Mouse (Mus musculus) gastrocnemius, postnatal 4 days (tissue): ENCODE results near the gene Dpf1. TPM values are rescaled to one million over a fixed set of nuclear protein-coding genes. Genes with fewer than 3 reads are reported as not detected.

Experiments
- DNase-seq, 2 experiments: peaks; one replicate each; pipeline ENCODE4 v3.0.0; 2021 to 2022; ENCODE audit warnings: low spot score in 2 of 2, mixed read lengths in 2 of 2
- long read RNA-seq, 2 experiments: library from polyadenylated mRNA; stranded (forward); transcript quantifications; one replicate each; pipeline ENCODE4 v2.0.0; 2021
- total RNA-seq, 2 experiments: library from RNA; stranded (reverse); gene quantifications; 2 replicates each; pipeline ENCODE4 v1.2.3; 2021

Dpf1 gene
- total RNA-seq: 1 to 10 TPM; 4.3 TPM
- long read RNA-seq, experiment 1, partial matches to known transcripts: 0 of 2 reads
- long read RNA-seq, experiment 1, other reads (novel, unspliced or antisense): 1 of 2 reads
- long read RNA-seq, experiment 2, partial matches to known transcripts: 1 of 4 reads
- long read RNA-seq, experiment 2, other reads (novel, unspliced or antisense): 2 of 4 reads

GRCm38 (mm10) chr7:29303738-29304462 is at the start of gene Dpf1:
Gene Dpf1 (plus strand): TSS chr7:29303951.
- peak; percentile 64 to 80 for DNase-seq

DNA sequence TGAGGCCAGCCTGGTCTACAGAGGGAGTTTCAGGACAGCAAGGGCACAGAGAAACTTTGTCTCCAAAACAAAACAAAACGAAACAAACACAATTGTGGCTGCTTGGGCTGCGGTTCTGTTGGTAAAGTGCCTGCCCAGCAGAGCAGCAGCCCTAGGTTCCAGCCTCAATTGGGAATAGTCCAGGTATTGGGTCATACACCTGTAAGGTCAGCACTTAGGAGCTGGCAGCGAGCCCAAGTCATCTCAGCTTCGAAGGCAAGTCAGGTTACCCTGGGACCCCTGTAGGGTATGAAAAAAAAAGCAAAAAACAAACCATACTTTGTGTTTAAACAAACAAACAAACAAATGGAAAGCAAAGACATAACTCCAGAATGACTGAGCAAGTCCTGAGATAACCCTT is 47.9 kb upstream of the Dpf1 start:
- no peak for DNase-seq

DNA sequence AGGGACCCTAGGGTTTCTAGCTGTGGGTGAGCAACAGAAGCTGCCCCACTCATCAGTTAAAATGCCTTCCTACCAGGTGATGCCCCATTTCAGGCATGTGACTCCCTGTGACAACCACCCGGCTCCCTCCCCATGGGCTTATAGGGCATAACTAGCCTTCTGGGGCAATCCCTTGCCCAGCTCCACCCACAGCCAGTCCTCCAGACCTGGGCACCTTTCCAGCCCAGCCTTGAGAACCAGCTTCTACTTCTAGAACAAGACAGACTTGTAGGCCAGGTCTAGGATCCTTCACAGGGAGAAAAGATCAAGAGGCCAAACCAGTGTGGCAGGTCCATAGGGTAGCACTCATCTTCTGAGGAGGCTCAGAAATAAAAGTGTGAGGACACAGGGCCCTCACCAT is 46.4 kb upstream of the Dpf1 start:
- no peak for DNase-seq

GRCm38 (mm10) chr7:29259781-29260730 is 43.7 kb upstream of the Dpf1 start:
- DNase-seq: no peak

- no peak for DNase-seq
These were observed 41.6 kb upstream of the Dpf1 start for GRCm38 (mm10) chr7:29262151-29262550.

DNA sequence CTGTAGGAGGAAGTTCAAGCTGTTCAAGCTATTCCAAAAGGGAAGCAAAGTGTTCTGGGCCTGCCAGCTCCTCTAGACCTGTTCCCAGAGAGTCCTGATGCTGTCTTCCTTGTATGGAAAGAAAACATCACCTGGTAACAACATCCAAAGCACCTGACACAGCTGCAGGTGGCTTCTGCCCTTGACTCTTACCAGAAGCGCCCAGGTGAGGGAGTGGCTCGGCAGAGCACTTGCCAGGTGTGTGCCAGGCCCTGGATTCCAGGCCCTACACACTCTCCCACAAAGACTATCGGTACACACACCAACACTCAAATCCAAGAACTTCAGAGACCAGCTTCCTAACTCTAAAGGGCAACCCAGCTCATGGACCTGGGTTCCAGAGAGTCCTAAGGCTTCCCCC is 39.9 kb upstream of the Dpf1 start:
- no peak for DNase-seq

DNA sequence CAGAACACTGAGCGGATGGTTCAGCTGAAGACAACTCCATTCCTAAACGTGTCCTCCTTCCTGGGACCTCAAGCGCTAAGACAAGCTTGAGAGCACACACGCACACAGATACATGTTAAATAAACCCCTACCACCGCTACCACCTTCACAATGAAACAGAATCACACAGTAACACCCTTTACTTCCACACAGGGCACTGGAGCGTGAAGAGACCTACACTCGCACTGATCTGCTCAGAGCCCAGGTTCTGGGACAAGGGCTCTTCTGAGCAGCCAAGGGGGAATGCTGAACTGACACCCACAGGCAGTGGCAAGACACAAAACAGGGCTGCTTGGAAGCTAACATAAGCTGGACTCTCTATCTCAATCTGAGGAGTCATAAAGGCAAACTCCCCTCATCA is 38.1 kb upstream of the Dpf1 start:
- no peak for DNase-seq

GRCm38 (mm10) chr7:29266931-29267330 is 36.8 kb upstream of the Dpf1 start:
- DNase-seq: no peak

- DNase-seq: no peak
These were observed 33.3 kb upstream of the Dpf1 start for GRCm38 (mm10) chr7:29270445-29270844.

GRCm38 (mm10) chr7:29271687-29272465 is 31.9 kb upstream of the Dpf1 start:
- no peak for DNase-seq

DNA sequence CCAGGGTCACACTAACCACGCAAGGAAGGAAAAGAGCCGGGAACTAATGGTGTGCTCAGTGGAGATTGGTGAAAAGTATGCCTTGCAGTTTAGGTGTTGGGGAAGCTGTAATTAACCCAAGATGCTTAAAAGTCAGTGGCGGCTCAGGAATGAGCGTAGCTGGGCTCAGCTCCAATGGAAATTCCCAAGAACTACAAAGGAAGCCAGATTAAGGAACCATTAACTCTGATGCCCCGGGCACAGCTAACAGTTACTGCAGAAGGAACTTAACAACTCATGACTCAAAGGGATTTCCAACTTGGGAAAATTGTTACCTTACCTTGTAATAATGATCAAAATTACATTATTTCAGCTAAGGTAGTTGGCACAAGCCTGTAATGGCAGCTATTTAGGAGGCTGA is 27.0 kb upstream of the Dpf1 start:
- DNase-seq: no peak

- DNase-seq: no peak
These were observed 26.2 kb upstream of the Dpf1 start for GRCm38 (mm10) chr7:29277510-29277909.

- no peak for DNase-seq
These were observed 24.5 kb upstream of the Dpf1 start for GRCm38 (mm10) chr7:29279261-29279660.

GRCm38 (mm10) chr7:29279924-29280323 is 23.8 kb upstream of the Dpf1 start:
- DNase-seq: no peak

DNA sequence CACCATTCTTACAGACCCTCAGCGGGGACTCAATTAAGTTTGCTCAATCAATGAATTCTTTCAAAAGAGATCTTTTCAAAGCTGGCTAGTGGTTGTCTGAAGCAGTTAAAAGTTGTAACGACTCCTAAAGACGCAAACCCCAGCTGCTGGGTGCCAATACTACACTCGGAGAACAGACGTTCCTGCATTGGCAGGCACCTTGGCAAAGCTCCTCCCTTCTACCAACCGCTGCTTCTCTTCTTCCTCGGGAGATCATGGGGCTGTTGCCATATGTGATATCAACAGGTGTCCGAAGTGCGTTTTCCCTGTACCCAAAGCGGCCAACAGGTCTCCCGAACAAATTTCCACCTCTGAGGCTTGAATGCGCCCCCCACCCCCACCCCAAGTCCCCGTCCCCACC is 22.9 kb upstream of the Dpf1 start:
- DNase-seq: no peak

DNA sequence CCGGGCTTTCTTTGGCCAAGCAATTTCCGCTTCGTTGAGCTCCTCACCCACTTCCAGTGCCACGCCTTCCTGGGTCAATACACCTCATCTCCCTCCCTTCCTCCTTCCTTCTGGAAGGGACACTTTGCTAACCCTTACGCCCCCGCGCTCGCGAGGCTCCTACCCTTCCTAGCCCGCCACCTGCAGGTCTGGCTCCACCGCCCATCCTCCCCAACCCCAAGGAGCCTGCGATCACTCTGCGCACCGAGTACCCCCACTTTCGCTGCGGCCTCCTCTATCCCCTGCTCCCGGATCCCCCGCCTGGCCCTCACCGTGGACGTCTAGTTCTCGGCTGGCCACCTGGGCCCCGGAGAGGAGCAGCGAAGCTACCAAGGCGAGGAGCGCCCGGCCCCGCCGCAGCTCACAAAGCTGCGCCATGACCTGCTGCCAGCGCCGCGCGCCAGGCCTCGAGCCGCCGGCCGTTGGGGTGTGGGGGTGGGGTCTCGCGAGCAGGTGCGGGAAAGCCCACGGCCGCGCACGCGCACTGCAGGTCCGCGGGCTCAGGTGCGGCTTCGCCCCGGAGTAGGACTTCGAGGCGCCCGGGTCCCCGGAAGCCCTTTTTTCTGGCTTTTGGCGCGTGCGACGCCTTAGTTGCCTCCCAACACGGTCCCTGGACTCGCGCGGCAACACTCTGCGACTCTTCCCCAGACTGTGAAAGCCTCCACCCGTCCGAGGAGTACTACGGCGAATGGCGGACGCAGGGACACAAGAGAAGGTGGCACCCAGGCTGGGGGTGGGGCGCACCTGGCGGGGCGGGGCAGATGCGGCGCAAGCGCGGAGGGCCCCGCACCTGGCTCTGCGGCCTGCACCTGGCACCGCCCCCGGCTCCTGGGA is 22.3 kb upstream of the Dpf1 start, which contains the start of gene Spint2:
Gene Spint2 (minus strand): TSS at position 712 of the 873 bp plus-strand sequence.
- DNase-seq: no peak

GRCm38 (mm10) chr7:29282074-29282554 is 21.6 kb upstream of the Dpf1 start:
- no peak for DNase-seq

- DNase-seq: no peak
These were observed 19.9 kb upstream of the Dpf1 start for GRCm38 (mm10) chr7:29283876-29284275.

DNA sequence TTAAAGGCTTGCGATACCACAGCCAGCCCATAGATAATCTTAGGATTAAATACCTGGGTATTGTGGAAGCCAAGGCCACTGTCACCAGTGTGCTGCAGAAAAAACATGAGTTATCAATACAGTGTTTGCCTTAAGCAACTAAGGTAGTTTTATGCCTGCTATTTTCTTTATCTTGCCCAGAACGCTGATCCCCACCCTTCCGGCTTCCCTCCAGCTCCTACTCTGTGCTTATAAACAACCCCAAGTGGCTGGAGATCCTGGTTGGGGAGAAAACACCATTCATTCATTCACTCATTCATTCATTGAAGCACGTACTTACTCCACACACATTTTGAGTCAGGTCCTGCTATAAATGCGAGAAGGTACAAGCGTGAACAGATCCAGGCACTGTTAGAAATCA is 19.2 kb upstream of the Dpf1 start:
- no peak for DNase-seq

DNA sequence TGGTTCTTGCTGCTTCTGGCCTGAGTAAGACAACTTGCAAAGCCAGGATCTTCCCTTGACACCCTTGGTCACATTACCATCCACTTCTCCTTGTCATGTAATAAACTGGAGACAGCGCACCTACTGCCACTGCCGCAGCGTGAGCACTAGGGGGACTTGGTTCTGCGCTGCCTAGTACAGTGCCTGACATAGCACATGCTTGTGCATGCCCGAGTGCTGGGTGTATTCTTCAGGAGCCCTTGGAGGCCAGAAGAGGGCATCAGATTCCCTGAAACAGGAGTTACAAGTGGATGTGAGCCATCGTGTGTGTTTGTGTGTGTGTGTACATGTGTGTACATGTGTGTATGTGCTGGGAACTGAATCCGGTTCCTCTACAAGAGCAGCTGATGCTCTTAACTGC is 16.3 kb upstream of the Dpf1 start:
- DNase-seq: no peak
